Mouse (Mus musculus): ENCODE measurements around the gene Guk1.

- no peak for TF ChIP-seq CTCF (IDR thresholded peaks at IDR 0.05)
- TF ChIP-seq EP300 (IDR thresholded peaks at IDR 0.05; ENCODE audit: insufficient read depth, low read depth, low read length), result no peak
Measured at GRCm38 (mm10) chr11:59164384-59164783, 27.6 kb downstream of the Guk1 start.

All from heart, adult 2 months (tissue).